Mouse (Mus musculus): ENCODE results near the gene Ilf3.

DNA sequence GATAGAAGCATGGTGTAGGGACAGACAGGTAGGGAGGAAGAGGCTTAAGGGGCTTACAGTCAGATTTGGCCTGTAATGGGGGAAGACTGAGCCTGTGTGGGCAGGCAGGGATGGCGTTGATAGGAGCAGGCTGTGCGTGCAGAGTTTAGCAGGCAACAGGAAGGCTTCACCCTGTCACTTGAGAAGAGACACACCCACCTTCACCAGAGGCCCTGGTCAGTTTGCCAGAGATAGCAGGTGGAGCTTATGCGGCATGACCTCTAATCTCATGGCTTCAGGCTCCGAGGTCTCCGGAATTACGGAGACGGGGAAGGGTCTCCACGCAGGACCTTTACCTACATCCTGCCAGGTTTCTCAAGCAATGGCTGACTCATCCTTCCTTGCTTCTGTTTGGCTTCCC is 84.2 kb downstream of the Ilf3 start:
- TF ChIP-seq CTCF (IDR thresholded peaks at IDR 0.05; ENCODE audit: borderline replicate concordance, insufficient read depth, low read depth, low read length), result no peak
- no peak for TF ChIP-seq POLR2A (IDR thresholded peaks at IDR 0.05; ENCODE audit: borderline replicate concordance, insufficient read depth, low read length)
